Mouse (Mus musculus) hindbrain, embryonic 11.5 days (tissue): ENCODE data around the gene Aspscr1. TPM values are rescaled to one million over a fixed set of nuclear protein-coding genes. Genes with fewer than 3 reads are reported as not detected.

Experiments
- ATAC-seq: fragments of 200-750 bp; cut with Nextera tagmentation; 2 replicates; pipeline ENCODE4 v1.8.0; 2017; ENCODE audit warnings: mild to moderate bottlenecking, moderate TSS enrichment, moderate library complexity; ENCODE audit not compliant: low FRiP score
- DNase-seq: peaks from one replicate; pipeline ENCODE4 v3.0.0-alpha.2; 2015; ENCODE audit warnings: low spot score
- H3K27ac ChIP-seq: fragments of 300-500 bp; sonication (generic); 2 replicates; pipeline ENCODE4 v1.5.1; 2014; ENCODE audit warnings: mild to moderate bottlenecking, low read depth, low read length
- H3K27me3 ChIP-seq: fragments of 300-500 bp; sonication (generic); 2 replicates; pipeline ENCODE4 v1.6.1; 2014; ENCODE audit warnings: mild to moderate bottlenecking, low read length, moderate library complexity, mixed read lengths; ENCODE audit not compliant: control insufficient read depth, insufficient read depth
- H3K36me3 ChIP-seq: fragments of 300-500 bp; sonication (generic); 2 replicates; pipeline ENCODE4 v1.6.1; 2014; ENCODE audit warnings: mild to moderate bottlenecking, low read length, moderate library complexity, mixed read lengths; ENCODE audit not compliant: control insufficient read depth, insufficient read depth
- H3K4me1 ChIP-seq: fragments of 300-500 bp; sonication (generic); replicated peaks from 2 replicates; pipeline ENCODE4 v1.6.1; 2014; ENCODE audit warnings: low read length, mixed read lengths; ENCODE audit not compliant: control insufficient read depth, insufficient read depth
- H3K4me2 ChIP-seq: fragments of 300-500 bp; sonication (generic); replicated peaks from 2 replicates; pipeline ENCODE4 v1.6.1; 2014; ENCODE audit warnings: mild to moderate bottlenecking, low read depth, low read length
- H3K4me3 ChIP-seq: fragments of 300-500 bp; sonication (generic); 2 replicates; pipeline ENCODE4 v1.5.1; 2014; ENCODE audit warnings: low read depth, low read length
- H3K9ac ChIP-seq: fragments of 300-500 bp; sonication (generic); 2 replicates; pipeline ENCODE4 v1.6.1; 2014; ENCODE audit warnings: low read depth, low read length
- H3K9me3 ChIP-seq: fragments of 300-500 bp; sonication (generic); 2 replicates; pipeline ENCODE4 v1.6.1; 2016; ENCODE audit warnings: low read length; ENCODE audit not compliant: control insufficient read depth
- WGBS: fragments of 180-500 bp; shearing (Covaris S2); extraction: QIAGEN DNeasy Blood & Tissue Kit; methylation state at CpG from one replicate; pipeline ENCODE4 v1.1.7; 2014; 5-methylcytosine and 5-hydroxymethylcytosine counted together
- polyA plus RNA-seq: library from polyadenylated mRNA; unstranded; fragments of >200 nt; fragmentation: Nextera tagmentation; extraction: Ambion mirVana; gene quantifications from 2 replicates; pipeline ENCODE4 v1.2.1, GENCODE M21; 2014

The Aspscr1 gene
- polyA plus RNA-seq, 1 experiment from 2014 or later = 122 TPM

- Histone ChIP-seq H3K4me3 (no peak overlapping the region), H3K36me3 (0 out of 2 replicates have a peak, but pooled peaks cover 6% of the 10 kb centered on the region), H3K9me3 (no peaks in the 10 kb centered on the region), H3K27me3 (no peaks in the 10 kb centered on the region; the same call in 1 of the 2 replicates), H3K9ac (no peak overlapping the region), H3K27ac (peak overlapping the region; percentile 33; the same call in 1 of the 2 replicates), H3K4me2 (no peak overlapping the region), H3K4me1 (peaks cover 22% of the 10 kb centered on the region)
- WGBS = 41% methylated on average over 15 of the region's 15 CpGs
- no peak for ATAC-seq
- no peak for DNase-seq
These were observed 31.1 kb downstream of the Aspscr1 start for GRCm38 (mm10) chr11:120703696-120704454.

- 5% methylated on average over 8 of the region's 8 CpGs for WGBS
- no peaks in the 10 kb centered on the region for H3K9me3 ChIP-seq
- peak overlapping the region; percentile 41; the same call in 1 of the 2 replicates for H3K9ac ChIP-seq
- no peaks in the 10 kb centered on the region; the same call in 1 of the 2 replicates for H3K27me3 ChIP-seq
- peak overlapping the region; percentile 33; the same call in 1 of the 2 replicates for H3K27ac ChIP-seq
- DNase-seq (peak; percentile 33), ATAC-seq (peak; percentile 27; the same call in 1 of the 2 replicates)
- H3K4me3 ChIP-seq = no peak overlapping the region
- 0 out of 2 replicates have a peak, but pooled peaks cover 8% of the 10 kb centered on the region for H3K36me3 ChIP-seq
- no peak overlapping the region for H3K4me2 ChIP-seq
- peaks cover 22% of the 10 kb centered on the region for H3K4me1 ChIP-seq
These were observed 31.9 kb downstream of the Aspscr1 start for GRCm38 (mm10) chr11:120704486-120705325.

- no peaks in the 10 kb centered on the region; the same call in 1 of the 2 replicates for H3K27me3 ChIP-seq
- WGBS = 61% methylated on average over 5 of the region's 5 CpGs
- H3K9me3 ChIP-seq = no peaks in the 10 kb centered on the region
- ATAC-seq (no peak), DNase-seq (peak; percentile 3)
- no peak overlapping the region for H3K9ac ChIP-seq
- H3K36me3 ChIP-seq = 0 out of 2 replicates have a peak, but pooled peaks cover 8% of the 10 kb centered on the region
- H3K4me3 ChIP-seq = no peak overlapping the region
- peaks cover 22% of the 10 kb centered on the region for H3K4me1 ChIP-seq
- H3K27ac ChIP-seq = 0 out of 2 replicates have a peak overlapping the region, but pooled peaks have one; percentile 30
- 0 out of 2 replicates have a peak overlapping the region, but pooled peaks have one; percentile 3 for H3K4me2 ChIP-seq
These were observed 33.3 kb downstream of the Aspscr1 start for GRCm38 (mm10) chr11:120706120-120706519.

- peak; percentile 25 for DNase-seq
- Histone ChIP-seq H3K9me3 (no peaks in the 10 kb centered on the region), H3K27me3 (no peaks in the 10 kb centered on the region; the same call in 1 of the 2 replicates), H3K4me1 (peaks cover 25% of the 10 kb centered on the region), H3K4me2 (0 out of 2 replicates have a peak overlapping the region, but pooled peaks have one; percentile 19), H3K9ac (0 out of 2 replicates have a peak overlapping the region, but pooled peaks have one; percentile 12), H3K36me3 (0 out of 2 replicates have a peak, but pooled peaks cover 4% of the 10 kb centered on the region), H3K4me3 (no peak overlapping the region), H3K27ac (0 out of 2 replicates have a peak overlapping the region, but pooled peaks have one; percentile 36)
- WGBS = 9% methylated on average over 12 of the region's 12 CpGs
- ATAC-seq = no peak; the same call in 1 of the 2 replicates
These were observed 34.5 kb downstream of the Aspscr1 start for GRCm38 (mm10) chr11:120707225-120707624.

- H3K9me3 ChIP-seq = no peaks in the 10 kb centered on the region
- H3K4me3 ChIP-seq = no peak overlapping the region
- DNase-seq = no peak
- H3K27me3 ChIP-seq = no peaks in the 10 kb centered on the region; the same call in 1 of the 2 replicates
- H3K4me2 ChIP-seq = no peak overlapping the region
- no peak for ATAC-seq
- H3K9ac ChIP-seq = no peak overlapping the region
- H3K4me1 ChIP-seq = peaks cover 29% of the 10 kb centered on the region
- 33% methylated on average over 5 of the region's 5 CpGs for WGBS
- no peak overlapping the region for H3K27ac ChIP-seq
- 0 out of 2 replicates have a peak, but pooled peaks cover 4% of the 10 kb centered on the region for H3K36me3 ChIP-seq
These were observed 35.2 kb downstream of the Aspscr1 start for GRCm38 (mm10) chr11:120707969-120708368.

- Histone ChIP-seq H3K4me1 (peaks cover 25% of the 10 kb centered on the region), H3K27ac (no peak overlapping the region), H3K36me3 (0 out of 2 replicates have a peak, but pooled peaks cover 4% of the 10 kb centered on the region), H3K9me3 (no peaks in the 10 kb centered on the region), H3K4me2 (no peak overlapping the region), H3K27me3 (no peaks in the 10 kb centered on the region; the same call in 1 of the 2 replicates), H3K4me3 (no peak overlapping the region), H3K9ac (no peak overlapping the region)
- DNase-seq (no peak), ATAC-seq (no peak)
- WGBS = 76% methylated on average over 2 of the region's 2 CpGs
These were observed 36.8 kb downstream of the Aspscr1 start for GRCm38 (mm10) chr11:120709551-120709950.

- no peak overlapping the region for H3K27ac ChIP-seq
- H3K27me3 ChIP-seq = no peaks in the 10 kb centered on the region; the same call in 1 of the 2 replicates
- no peak overlapping the region for H3K9ac ChIP-seq
- peaks cover 20% of the 10 kb centered on the region for H3K4me1 ChIP-seq
- ATAC-seq = no peak
- H3K4me3 ChIP-seq = no peak overlapping the region
- no peak for DNase-seq
- H3K36me3 ChIP-seq = 0 out of 2 replicates have a peak, but pooled peaks cover 4% of the 10 kb centered on the region
- H3K9me3 ChIP-seq = no peaks in the 10 kb centered on the region
- no peak overlapping the region for H3K4me2 ChIP-seq
- 69% methylated on average over 5 of the region's 5 CpGs for WGBS
These were observed 37.9 kb downstream of the Aspscr1 start for GRCm38 (mm10) chr11:120710672-120711071.

GRCm38 (mm10) chr11:120711980-120712604 is 39.3 kb downstream of the Aspscr1 start:
- DNase-seq = no peak
- ATAC-seq = no peak
- Histone ChIP-seq H3K27me3 (no peaks in the 10 kb centered on the region), H3K4me3 (0 out of 2 replicates have a peak overlapping the region, but pooled peaks have one; percentile 53), H3K4me1 (peaks cover 12% of the 10 kb centered on the region), H3K27ac (no peak overlapping the region), H3K9ac (0 out of 2 replicates have a peak overlapping the region, but pooled peaks have one; percentile 24), H3K9me3 (no peaks in the 10 kb centered on the region), H3K4me2 (no peak overlapping the region; the same call in 1 of the 2 replicates), H3K36me3 (0 out of 2 replicates have a peak, but pooled peaks cover 4% of the 10 kb centered on the region)
- WGBS = 52% methylated on average over 8 of the region's 8 CpGs
